Mouse (Mus musculus) hematopoietic stem cell, adult 5-6 weeks (primary cell): ENCODE results near the gene Slc25a26. TPM values are rescaled to one million over a fixed set of nuclear protein-coding genes. Genes with fewer than 3 reads are reported as not detected.
"Not testable (repeated sequence)": the region's sequence is repeated elsewhere in the genome, so short reads cannot be mapped to it uniquely, and the experiment has no call there.

Source experiments
- ATAC-seq, 2 experiments: fragments of 125-278 bp in 1 of 2; replicated peaks in 1 of 2; 2 replicates each; pipeline ENCODE4 v1.8.0; 2016 to 2017; ENCODE audit warnings: inconsistent platforms in 2 of 2, mild to moderate bottlenecking in 2 of 2, moderate number of reproducible peaks in 2 of 2, low read depth in 1 of 2, moderate TSS enrichment in 1 of 2; ENCODE audit not compliant: low FRiP score in 2 of 2, poor library complexity in 2 of 2, severe bottlenecking in 2 of 2, insufficient read depth in 1 of 2, low TSS enrichment in 1 of 2
- total RNA-seq: library from RNA; stranded (forward); fragments of 172-1452, 232-1000 nt; gene quantifications from 2 replicates; pipeline ENCODE4 v1.2.3, GENCODE M21; 2017

Gene Slc25a26
- total RNA-seq, 1 experiment from 2014 or later: 5.3 TPM

- peak; percentile 32 to 62; a peak in 1 of 4 replicates for ATAC-seq
Observed at GRCm38 (mm10) chr6:94543902-94544840, 44.0 kb downstream of the Slc25a26 start.

GRCm38 (mm10) chr6:94547239-94547638 lies 47.1 kb downstream of the Slc25a26 start:
- ATAC-seq: no peak

- no peak for ATAC-seq
Observed at GRCm38 (mm10) chr6:94550298-94550697, 50.2 kb downstream of the Slc25a26 start.

- ATAC-seq: no peak
Observed at GRCm38 (mm10) chr6:94550851-94551250, 50.7 kb downstream of the Slc25a26 start.

GRCm38 (mm10) chr6:94553085-94553484 lies 53.0 kb downstream of the Slc25a26 start:
- no peak for ATAC-seq

- not testable (repeated sequence) for ATAC-seq
Observed at GRCm38 (mm10) chr6:94558603-94559002, 58.5 kb downstream of the Slc25a26 start.

- no peak for ATAC-seq
Observed at GRCm38 (mm10) chr6:94560896-94561295, 60.8 kb downstream of the Slc25a26 start.

GRCm38 (mm10) chr6:94561346-94561745 lies 61.2 kb downstream of the Slc25a26 start:
- no peak for ATAC-seq

- ATAC-seq: no peak
Observed at GRCm38 (mm10) chr6:94563203-94563940, 63.2 kb downstream of the Slc25a26 start.

- ATAC-seq: no peak
Observed at GRCm38 (mm10) chr6:94565766-94566165, 65.6 kb downstream of the Slc25a26 start.

GRCm38 (mm10) chr6:94568040-94568439 lies 67.9 kb downstream of the Slc25a26 start:
- ATAC-seq: no peak

GRCm38 (mm10) chr6:94575526-94576166 lies 75.5 kb downstream of the Slc25a26 start:
- no peak for ATAC-seq

GRCm38 (mm10) chr6:94577991-94578390 lies 77.9 kb downstream of the Slc25a26 start:
- ATAC-seq: no peak

- peak; percentile 53 to 83; a peak in 2 of 4 replicates for ATAC-seq
Observed at GRCm38 (mm10) chr6:94582055-94582454, 81.9 kb downstream of the Slc25a26 start.

GRCm38 (mm10) chr6:94584147-94584695 lies 84.1 kb downstream of the Slc25a26 start:
- no peak for ATAC-seq

GRCm38 (mm10) chr6:94584976-94585375 lies 84.8 kb downstream of the Slc25a26 start:
- no peak for ATAC-seq

- no peak for ATAC-seq
Observed at GRCm38 (mm10) chr6:94588365-94588764, 88.2 kb downstream of the Slc25a26 start.
